Mouse (Mus musculus): ENCODE results near the gene Ndufv2.
"Not testable (repeated sequence)": the region's sequence is repeated elsewhere in the genome, so short reads cannot be mapped to it uniquely, and the experiment has no call there.

Gene Ndufv2

DNA sequence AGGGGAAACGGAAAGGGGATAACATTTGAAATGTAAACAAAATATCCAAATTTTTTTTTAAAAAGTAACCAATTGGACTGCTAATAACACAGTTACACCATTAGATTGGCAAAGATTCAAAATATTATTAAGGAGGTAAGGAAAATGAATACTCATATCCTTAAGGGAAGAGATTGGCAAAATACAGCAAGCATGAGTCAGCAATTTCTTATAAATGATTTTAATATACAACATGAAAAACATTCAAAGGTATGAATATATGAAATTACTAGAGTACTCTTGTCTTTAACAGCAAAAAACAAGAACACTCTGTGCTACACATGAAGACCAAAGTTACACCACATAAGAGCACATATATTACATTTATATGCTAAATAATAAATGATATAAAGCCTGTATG is 16.3 kb downstream of the Ndufv2 start:
- no peak for DNase-seq (ENCODE audit: low spot score in 2 of 2)

DNA sequence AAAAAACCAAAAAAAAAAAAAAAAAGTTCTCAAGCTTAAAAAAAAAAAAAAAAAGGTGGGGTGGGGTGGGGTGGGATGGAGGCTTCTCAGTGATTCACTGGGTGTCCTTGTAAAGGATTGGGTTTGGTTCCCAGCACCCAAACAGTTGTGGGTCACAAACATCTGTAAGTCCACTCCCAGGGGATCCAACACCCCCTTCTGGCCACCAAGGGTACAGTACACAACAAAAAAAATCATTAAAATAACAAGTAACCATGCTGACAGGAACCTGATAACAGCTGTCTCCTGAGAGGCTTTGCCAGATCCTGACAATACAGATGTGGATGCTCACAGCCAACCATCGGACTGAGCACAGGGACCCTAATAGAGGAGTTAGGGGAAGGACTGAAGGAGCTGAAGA is 16.9 kb downstream of the Ndufv2 start:
- DNase-seq (ENCODE audit: low spot score in 2 of 2) = no peak

DNA sequence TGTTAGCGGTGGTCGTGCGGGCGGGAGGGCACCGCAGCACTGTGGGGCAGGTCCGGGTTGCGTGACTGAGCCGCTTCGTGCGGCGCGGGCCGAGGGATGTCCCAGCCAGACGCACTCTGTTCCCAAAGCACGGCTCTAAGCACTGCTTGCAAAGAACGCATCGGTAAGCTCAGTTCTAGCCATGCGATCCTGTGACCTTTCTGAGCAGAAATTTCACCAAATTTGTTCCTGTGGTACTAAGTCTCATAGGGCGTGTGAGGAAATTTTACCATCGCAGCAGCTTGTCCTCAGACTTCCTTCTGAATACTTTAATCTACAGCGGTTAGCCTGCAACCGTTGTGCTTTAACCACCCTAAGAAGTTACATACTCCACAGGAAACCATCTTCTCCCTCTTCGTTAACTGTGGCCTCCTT is 23.9 kb downstream of the Ndufv2 start:
- no peak for DNase-seq (ENCODE audit: low spot score in 2 of 2)

GRCm38 (mm10) chr17:66076934-66077333 is 24.4 kb downstream of the Ndufv2 start, which contains the start of gene Ankrd12:
Gene Ankrd12, minus strand, starts transcription at chr17:66077089.
- peak; percentile 83 to 95 for DNase-seq (ENCODE audit: low spot score in 2 of 2)

DNA sequence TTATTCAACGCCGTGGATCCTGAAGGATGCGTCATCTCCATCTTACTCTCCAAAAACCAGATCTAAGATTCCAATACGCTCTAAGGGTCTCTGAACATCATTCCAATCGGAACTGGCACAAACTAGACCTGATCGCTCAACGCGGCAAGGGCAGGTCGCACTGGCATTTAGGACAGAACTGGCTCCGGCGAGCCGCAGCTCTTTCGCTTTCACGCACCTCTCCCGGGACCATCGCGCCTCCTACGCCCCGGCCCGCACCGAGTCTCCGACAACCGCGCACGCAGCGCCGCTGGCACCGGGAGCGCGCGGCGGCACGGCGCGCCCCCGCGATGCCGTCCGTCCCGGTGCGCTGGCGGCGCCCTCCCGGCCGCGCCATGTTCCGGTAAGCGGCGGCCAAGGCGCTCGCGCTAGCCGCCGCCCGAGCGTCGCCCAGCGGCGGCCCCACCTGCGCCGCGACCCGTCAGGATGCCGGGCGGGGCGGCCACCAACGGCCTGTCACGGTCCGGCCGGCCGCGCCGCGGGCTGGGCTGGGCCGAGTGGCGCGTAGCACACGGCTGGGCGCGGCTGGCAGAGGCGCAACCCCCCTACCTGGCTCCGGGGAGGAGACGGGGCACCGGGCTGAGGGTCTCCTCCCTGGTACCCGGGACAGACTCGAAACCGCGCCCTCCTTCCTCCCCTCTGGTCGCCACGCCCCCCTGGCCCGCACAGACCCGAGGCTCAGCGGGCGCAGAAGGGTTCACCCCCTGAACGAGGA is 25.0 kb downstream of the Ndufv2 start:
- peak in 1 of 2 experiments; percentile 40 for DNase-seq (ENCODE audit: low spot score in 2 of 2)

GRCm38 (mm10) chr17:66075827-66076173 is 25.6 kb downstream of the Ndufv2 start:
- no peak for DNase-seq (ENCODE audit: low spot score in 2 of 2)

GRCm38 (mm10) chr17:66073971-66074370 is 27.4 kb downstream of the Ndufv2 start:
- no peak for DNase-seq (ENCODE audit: low spot score in 2 of 2)

- DNase-seq (ENCODE audit: low spot score in 2 of 2) = not testable (repeated sequence)
These were observed 32.3 kb downstream of the Ndufv2 start for GRCm38 (mm10) chr17:66069036-66069435.

- DNase-seq (ENCODE audit: low spot score in 2 of 2) = no peak
These were observed 36.2 kb downstream of the Ndufv2 start for GRCm38 (mm10) chr17:66065115-66065514.

- no peak for DNase-seq (ENCODE audit: low spot score in 2 of 2)
These were observed 40.0 kb downstream of the Ndufv2 start for GRCm38 (mm10) chr17:66061241-66061938.

DNA sequence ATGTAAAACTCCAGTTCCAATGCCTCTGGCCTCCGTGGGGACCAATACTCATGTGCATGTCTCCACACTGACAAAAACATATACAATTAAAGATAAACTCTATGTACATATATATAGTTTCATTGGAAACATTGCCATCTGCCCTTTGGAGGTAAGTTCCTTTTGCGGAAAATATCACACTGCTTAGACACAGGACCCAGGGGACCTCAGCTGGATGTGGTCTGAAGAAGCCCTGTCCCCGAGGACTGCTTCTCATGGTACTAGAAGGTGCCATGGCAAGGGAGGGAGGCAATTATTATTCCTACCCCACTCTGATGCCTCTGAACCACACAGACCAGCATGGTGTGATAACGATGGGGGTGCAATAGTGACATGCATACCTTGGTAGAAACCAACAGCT is 43.2 kb downstream of the Ndufv2 start:
- DNase-seq (ENCODE audit: low spot score in 2 of 2) = no peak

- DNase-seq (ENCODE audit: low spot score in 2 of 2) = no peak
These were observed 44.2 kb downstream of the Ndufv2 start for GRCm38 (mm10) chr17:66057145-66057544.

GRCm38 (mm10) chr17:66053349-66053748 is 48.0 kb downstream of the Ndufv2 start:
- DNase-seq (ENCODE audit: low spot score in 2 of 2) = no peak

GRCm38 (mm10) chr17:66048795-66049194 is 52.6 kb downstream of the Ndufv2 start:
- no peak for DNase-seq (ENCODE audit: low spot score in 2 of 2)

- no peak for DNase-seq (ENCODE audit: low spot score in 2 of 2)
These were observed 53.2 kb downstream of the Ndufv2 start for GRCm38 (mm10) chr17:66048199-66048598.

GRCm38 (mm10) chr17:66043679-66044078 is 57.7 kb downstream of the Ndufv2 start:
- not testable (repeated sequence) for DNase-seq (ENCODE audit: low spot score in 2 of 2)

- no peak for DNase-seq (ENCODE audit: low spot score in 2 of 2)
These were observed 60.3 kb downstream of the Ndufv2 start for GRCm38 (mm10) chr17:66041020-66041419.

- no peak for DNase-seq (ENCODE audit: low spot score in 2 of 2)
These were observed 68.1 kb downstream of the Ndufv2 start for GRCm38 (mm10) chr17:66033239-66033638.

DNA sequence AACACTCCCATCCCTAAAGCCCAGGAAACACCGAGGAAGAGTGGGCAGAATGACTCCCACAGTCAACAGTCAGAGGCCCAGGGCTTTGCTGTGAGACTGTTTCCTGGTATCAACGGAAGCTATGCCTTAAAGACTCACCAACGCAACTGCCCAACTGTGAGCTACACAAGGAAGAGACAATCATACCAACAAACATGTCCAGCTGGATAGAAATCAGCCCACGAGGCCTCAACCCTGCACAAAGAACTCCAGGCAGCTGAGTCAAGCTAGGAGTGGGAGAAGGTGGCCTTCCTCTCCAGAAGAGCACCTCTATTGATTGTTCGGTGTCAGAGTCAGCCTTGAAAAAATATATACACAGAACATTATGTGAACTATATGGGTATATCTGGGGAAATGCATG is 69.4 kb downstream of the Ndufv2 start:
- no peak for DNase-seq (ENCODE audit: low spot score in 2 of 2)

Measured in cerebellum, postnatal 4 days (tissue).